Mouse (Mus musculus) liver, embryonic 14.5 days (tissue): Measurements from ENCODE around the gene Kri1. TPM values are rescaled to one million over a fixed set of nuclear protein-coding genes. Genes with fewer than 3 reads are reported as not detected.

ENCODE experiments used
- ATAC-seq: fragments of 200-750 bp; cut with Nextera tagmentation; 2 replicates; pipeline ENCODE4 v1.8.0; 2017; ENCODE audit warnings: moderate number of reproducible peaks, mild to moderate bottlenecking, moderate library complexity; ENCODE audit not compliant: insufficient read depth
- DNase-seq, 3 experiments: peaks; one replicate each; pipeline ENCODE4 v3.0.0-alpha.2; 2012 to 2013; ENCODE audit warnings: low read depth in 3 of 3, low spot score in 3 of 3
- H3K27ac ChIP-seq: fragments of 300-500 bp; sonication (generic); 2 replicates; pipeline ENCODE4 v1.5.1; 2014; ENCODE audit warnings: moderate library complexity, mild to moderate bottlenecking, control low read depth, inconsistent platforms
- H3K27me3 ChIP-seq: fragments of 300-500 bp; sonication (generic); 2 replicates; pipeline ENCODE4 v1.6.1; 2014; ENCODE audit warnings: mild to moderate bottlenecking, low read length, moderate library complexity; ENCODE audit not compliant: control insufficient read depth, insufficient read depth
- H3K36me3 ChIP-seq: fragments of 300-500 bp; sonication (generic); replicated peaks from 2 replicates; pipeline ENCODE4 v1.6.1; 2014; ENCODE audit warnings: low read depth; ENCODE audit not compliant: control insufficient read depth, insufficient read depth
- H3K4me1 ChIP-seq, 2 experiments: fragments of 200-500 bp in 1 of 2; fragments of 300-500 bp in 1 of 2; sonication (generic) in 1 of 2; replicated peaks; 2 replicates each; pipeline ENCODE4 v1.6.1; 2012 to 2014; ENCODE audit warnings: antibody characterized with exemption in 1 of 2, inconsistent platforms in 1 of 2, low read length in 1 of 2; ENCODE audit not compliant: control insufficient read depth in 2 of 2, insufficient read depth in 2 of 2
- H3K4me2 ChIP-seq: fragments of 300-500 bp; sonication (generic); 2 replicates; pipeline ENCODE4 v1.6.1; 2014; ENCODE audit warnings: low read depth, mild to moderate bottlenecking, control low read depth, moderate library complexity
- H3K4me3 ChIP-seq, 2 experiments: fragments of 200-500 bp in 1 of 2; fragments of 300-500 bp in 1 of 2; sonication (generic) in 1 of 2; 2 replicates each; pipeline ENCODE4 v1.5.1; 2012 to 2014; ENCODE audit warnings: low read depth in 2 of 2, low read length in 2 of 2, mild to moderate bottlenecking in 2 of 2, control low read depth in 1 of 2, inconsistent platforms in 1 of 2, moderate library complexity in 1 of 2; ENCODE audit not compliant: insufficient read depth in 1 of 2
- H3K9ac ChIP-seq: fragments of 300-500 bp; sonication (generic); replicated peaks from 2 replicates; pipeline ENCODE4 v1.6.1; 2014; ENCODE audit warnings: mild to moderate bottlenecking, control low read depth, moderate library complexity
- H3K9me3 ChIP-seq: fragments of 300-500 bp; sonication (generic); 2 replicates; pipeline ENCODE4 v1.6.1; 2016; ENCODE audit warnings: low read length, mixed read lengths; ENCODE audit not compliant: control insufficient read depth
- CTCF ChIP-seq: IDR thresholded peaks from 2 replicates; pipeline ENCODE4 v1.5.1; 2016; ENCODE audit warnings: antibody characterized with exemption, low read depth, control low read depth
- EP300 ChIP-seq: IDR thresholded peaks from 2 replicates; pipeline ENCODE4 v1.6.1; 2016; ENCODE audit warnings: antibody characterized with exemption, low read depth
- WGBS: fragments of 180-500 bp; shearing (Covaris S2); extraction: QIAGEN DNeasy Blood & Tissue Kit; methylation state at CpG from one replicate; pipeline ENCODE4 v1.1.7; 2014; ENCODE audit not compliant: insufficient replicate concordance; 5-methylcytosine and 5-hydroxymethylcytosine counted together
- polyA plus RNA-seq, 2 experiments: library from polyadenylated mRNA; depleted of rRNA in 1 of 2; stranded (reverse) in 1 of 2; unstranded in 1 of 2; fragments of >200 nt; fragmentation: Nextera tagmentation in 1 of 2; extraction: Ambion mirVana in 1 of 2; gene quantifications; 2 replicates each; pipeline versions ENCODE4 v1.2.1 to v1.2.3; 2012 to 2014

Kri1 gene
- polyA plus RNA-seq, 2 experiments = 3.9 to 21.9 TPM

DNA sequence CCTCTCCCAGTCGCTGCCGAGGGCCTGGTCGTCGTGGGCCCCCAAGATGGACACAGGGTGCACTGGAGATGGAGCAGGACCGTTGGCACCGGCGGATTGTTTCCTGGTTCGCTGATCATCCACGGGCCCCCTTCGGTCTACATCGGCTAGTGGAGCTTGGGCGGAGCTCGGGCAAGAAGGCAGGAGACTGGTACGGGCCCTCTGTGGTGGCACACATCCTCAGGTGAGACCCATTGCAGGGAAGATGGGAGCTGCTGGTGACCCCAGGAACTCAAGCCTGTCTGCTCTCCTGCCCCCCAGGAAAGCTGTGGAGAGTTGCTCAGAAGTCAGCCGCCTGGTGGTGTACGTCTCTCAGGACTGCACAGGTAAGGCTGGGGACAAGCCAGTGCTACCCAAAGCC lies 19.5 kb downstream of the Kri1 start:
- Histone ChIP-seq H3K4me2 (no peak overlapping the region), H3K9ac (no peak overlapping the region), H3K36me3 (peaks cover 69% of the 10 kb centered on the region), H3K27ac (no peak overlapping the region), H3K4me3 (no peak overlapping the region), H3K9me3 (no peaks in the 10 kb centered on the region), H3K27me3 (no peaks in the 10 kb centered on the region), H3K4me1 (peaks cover 20 to 26% of the 10 kb centered on the region in 2 experiments)
- DNase-seq (no peak), ATAC-seq (no peak)
- no peak for TF ChIP-seq CTCF
- no peak for TF ChIP-seq EP300
- 93% methylated on average over 16 of the region's 16 CpGs for WGBS

DNA sequence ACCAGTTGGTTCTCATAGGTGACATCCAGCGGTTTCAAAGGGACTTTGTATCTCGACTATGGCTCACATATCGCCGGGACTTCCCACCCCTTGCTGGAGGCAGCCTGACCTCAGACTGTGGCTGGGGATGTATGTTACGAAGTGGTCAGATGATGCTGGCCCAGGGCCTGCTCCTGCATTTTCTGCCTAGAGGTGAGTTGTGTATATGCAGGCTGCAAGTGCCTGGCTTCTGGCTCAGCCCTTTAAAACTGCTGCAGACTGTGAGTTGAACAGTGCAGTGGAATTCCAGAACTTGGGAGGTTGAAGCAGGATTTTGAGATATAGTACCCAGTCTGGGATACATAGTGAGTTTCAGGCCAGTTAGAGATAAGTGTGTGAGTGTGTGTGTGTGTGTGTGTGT lies 20.9 kb downstream of the Kri1 start:
- WGBS = 81% methylated on average over 5 of the region's 5 CpGs
- Histone ChIP-seq H3K27me3 (no peaks in the 10 kb centered on the region), H3K4me2 (peak overlapping the region; percentile 97), H3K9me3 (no peaks in the 10 kb centered on the region), H3K9ac (peak overlapping the region; percentile 99), H3K4me3 (peak overlapping the region; percentile 98), H3K4me1 (peaks cover 23 to 31% of the 10 kb centered on the region in 2 experiments), H3K36me3 (peaks cover 55% of the 10 kb centered on the region), H3K27ac (peak overlapping the region; percentile 1; the same call in 1 of the 2 replicates)
- TF ChIP-seq CTCF (peak; percentile 24; the same call in 1 of the 2 replicates), EP300 (no peak)
- DNase-seq = no peak
- no peak for ATAC-seq

DNA sequence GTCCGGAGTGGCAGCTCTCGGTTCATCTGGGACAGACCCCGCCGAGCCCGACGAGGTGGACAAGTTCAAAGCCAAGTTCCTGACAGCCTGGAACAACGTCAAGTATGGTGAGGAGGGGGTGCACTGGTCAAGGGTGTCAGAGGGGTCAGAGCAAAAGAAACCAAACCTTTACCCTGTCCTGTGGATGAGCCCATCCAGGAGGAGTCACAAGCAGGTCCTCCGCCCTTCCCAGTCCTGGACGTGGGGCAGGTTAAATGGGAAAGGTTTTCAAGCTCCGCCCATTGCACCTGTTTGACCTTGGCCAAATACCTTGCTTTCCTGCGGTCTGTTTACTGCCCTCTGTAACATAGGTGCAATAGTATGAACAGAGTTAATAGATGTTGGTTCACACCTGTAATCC lies 22.2 kb downstream of the Kri1 start:
- Histone ChIP-seq H3K4me1 (peaks cover 23 to 34% of the 10 kb centered on the region in 2 experiments), H3K4me2 (peak overlapping the region; percentile 97), H3K27ac (peak overlapping the region; percentile 87), H3K9ac (peak overlapping the region; percentile 99), H3K9me3 (no peaks in the 10 kb centered on the region), H3K4me3 (peak overlapping the region; percentile 98), H3K36me3 (peaks cover 42% of the 10 kb centered on the region), H3K27me3 (no peaks in the 10 kb centered on the region)
- peak; percentile 16; the same call in 1 of the 2 replicates for ATAC-seq
- 5% methylated on average over 11 of the region's 11 CpGs for WGBS
- TF ChIP-seq CTCF = no peak
- TF ChIP-seq EP300 = no peak
- DNase-seq = no peak

DNA sequence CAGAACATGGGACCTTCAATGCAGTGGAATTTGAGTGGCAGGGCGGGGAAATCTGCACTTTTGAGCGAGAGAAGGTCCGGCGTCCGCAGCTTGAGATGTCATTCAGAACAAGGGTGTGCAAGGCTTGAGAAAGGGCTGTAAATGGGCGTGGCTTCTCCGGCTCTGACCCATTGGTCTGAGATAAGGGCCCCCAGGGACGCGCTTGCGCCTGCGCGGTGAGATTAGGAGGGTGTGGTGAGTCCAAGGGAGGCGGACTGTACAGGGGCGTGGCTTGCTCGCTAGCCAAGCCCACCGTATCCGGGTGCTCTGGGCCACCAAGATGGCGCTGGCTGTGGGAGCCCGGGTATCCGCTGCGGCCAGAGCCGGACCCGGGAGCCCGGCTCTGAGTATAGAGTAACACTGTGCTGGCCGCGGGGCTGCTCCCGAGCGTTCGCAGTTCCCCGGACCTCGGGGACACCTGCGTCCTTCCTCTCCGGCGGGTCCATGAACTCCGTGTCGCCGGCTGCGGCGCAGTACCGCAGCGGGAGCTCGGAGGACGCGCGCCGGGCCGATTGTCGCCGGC lies 22.7 kb downstream of the Kri1 start, which contains the start of gene Atg4d:
Gene Atg4d (plus strand): TSS at position 294 of the 562 bp plus-strand sequence.
- DNase-seq (peak; percentile 99), ATAC-seq (peak; percentile 88)
- Histone ChIP-seq H3K27ac (peak within 1 kb of the TSS; percentile 92), H3K4me3 (peak within 1 kb of the TSS; percentile 98), H3K27me3 (no peaks in the 10 kb centered on the region), H3K9me3 (no peaks in the 10 kb centered on the region), H3K4me2 (peak within 1 kb of the TSS; percentile 97), H3K9ac (peak within 1 kb of the TSS; percentile 99), H3K36me3 (peaks cover 37% of the 10 kb centered on the region), H3K4me1 (peaks cover 23 to 34% of the 10 kb centered on the region in 2 experiments)
- TF ChIP-seq EP300 (peak; percentile 65; the same call in 1 of the 2 replicates), CTCF (no peak)
- under 1% methylated on average over 49 of the region's 49 CpGs for WGBS

DNA sequence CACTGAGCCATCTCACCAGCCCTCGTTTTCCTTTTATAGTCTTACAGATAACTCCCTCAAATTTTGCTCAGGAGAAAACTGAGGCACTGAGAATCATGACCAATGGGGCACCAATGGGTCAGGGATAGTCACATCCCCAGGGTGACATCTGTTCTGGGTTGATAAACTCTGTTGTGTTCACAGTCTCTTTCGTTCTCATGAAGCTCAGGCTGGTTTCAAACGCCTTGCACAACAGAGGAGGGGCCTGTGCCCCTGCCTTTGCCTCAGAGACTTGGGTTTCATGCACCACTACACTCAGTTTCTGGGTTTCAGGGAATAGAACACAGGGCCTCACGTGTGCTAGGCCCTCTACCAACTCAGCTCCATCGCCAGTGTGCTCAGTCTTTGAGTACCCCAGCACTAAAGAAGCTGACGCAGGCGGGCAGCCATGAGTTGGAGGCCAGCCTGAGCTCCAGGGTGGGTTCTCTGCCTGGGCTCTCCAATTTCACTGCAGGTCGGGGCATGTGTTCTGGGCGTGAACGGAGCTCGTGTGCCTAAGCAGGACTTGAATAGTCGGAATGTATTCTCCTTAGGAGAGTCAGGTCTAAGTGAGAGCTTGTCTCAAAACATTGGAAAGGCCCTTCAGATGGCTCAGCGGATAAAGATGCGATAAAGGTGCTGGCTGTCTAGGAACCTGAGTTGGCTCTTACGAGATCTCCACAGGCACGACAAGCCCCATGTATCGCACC lies 23.3 kb downstream of the Kri1 start:
- DNase-seq (peak; percentile 86 to 92 (median 88)), ATAC-seq (peak; percentile 77)
- H3K27me3 ChIP-seq = no peaks in the 10 kb centered on the region
- H3K4me1 ChIP-seq = peaks cover 23 to 34% of the 10 kb centered on the region in 2 experiments
- no peaks in the 10 kb centered on the region for H3K9me3 ChIP-seq
- H3K36me3 ChIP-seq = peaks cover 30% of the 10 kb centered on the region
- H3K9ac ChIP-seq = peak overlapping the region; percentile 53
- TF ChIP-seq CTCF (no peak), EP300 (peak; percentile 76)
- H3K27ac ChIP-seq = peak overlapping the region; percentile 92
- WGBS = 9% methylated on average over 17 of the region's 17 CpGs
- peak overlapping the region; percentile 77 for H3K4me2 ChIP-seq
- H3K4me3 ChIP-seq = peak overlapping the region; percentile 62 to 98
